Mouse (Mus musculus): ENCODE results near the gene Wwc1.

Gene Wwc1

GRCm38 (mm10) chr11:35933402-35934085, 46.8 kb downstream of the Wwc1 start:
- no peak for DNase-seq (ENCODE audit: low spot score)

- no peak for DNase-seq (ENCODE audit: low spot score)
Measured at GRCm38 (mm10) chr11:35932121-35932885, 48.0 kb downstream of the Wwc1 start.

- no peak for DNase-seq (ENCODE audit: low spot score)
Measured at GRCm38 (mm10) chr11:35930511-35931060, 49.7 kb downstream of the Wwc1 start.

GRCm38 (mm10) chr11:35928453-35928852, 51.9 kb downstream of the Wwc1 start:
- no peak for DNase-seq (ENCODE audit: low spot score)

- no peak for DNase-seq (ENCODE audit: low spot score)
Measured at GRCm38 (mm10) chr11:35927309-35927708, 53.0 kb downstream of the Wwc1 start.

- DNase-seq (ENCODE audit: low spot score): no peak
Measured at GRCm38 (mm10) chr11:35925592-35925991, 54.7 kb downstream of the Wwc1 start.

GRCm38 (mm10) chr11:35922205-35922873, 58.0 kb downstream of the Wwc1 start:
- DNase-seq (ENCODE audit: low spot score): no peak

- DNase-seq (ENCODE audit: low spot score): no peak
Measured at GRCm38 (mm10) chr11:35920776-35921175, 59.6 kb downstream of the Wwc1 start.

- no peak for DNase-seq (ENCODE audit: low spot score)
Measured at GRCm38 (mm10) chr11:35919856-35920503, 60.3 kb downstream of the Wwc1 start.

GRCm38 (mm10) chr11:35919383-35919782, 60.9 kb downstream of the Wwc1 start:
- DNase-seq (ENCODE audit: low spot score): no peak

- no peak for DNase-seq (ENCODE audit: low spot score)
Measured at GRCm38 (mm10) chr11:35916466-35917185, 63.7 kb downstream of the Wwc1 start.

GRCm38 (mm10) chr11:35915546-35915945, 64.8 kb downstream of the Wwc1 start:
- DNase-seq (ENCODE audit: low spot score): no peak

GRCm38 (mm10) chr11:35913418-35914044, 66.8 kb downstream of the Wwc1 start:
- no peak for DNase-seq (ENCODE audit: low spot score)

GRCm38 (mm10) chr11:35904955-35905550, 75.3 kb downstream of the Wwc1 start:
- no peak for DNase-seq (ENCODE audit: low spot score)

- no peak for DNase-seq (ENCODE audit: low spot score)
Measured at GRCm38 (mm10) chr11:35903079-35903478, 77.2 kb downstream of the Wwc1 start.

- DNase-seq (ENCODE audit: low spot score): no peak
Measured at GRCm38 (mm10) chr11:35899946-35900345, 80.4 kb downstream of the Wwc1 start.

- DNase-seq (ENCODE audit: low spot score): no peak
Measured at GRCm38 (mm10) chr11:35893454-35893853, 86.9 kb downstream of the Wwc1 start.

GRCm38 (mm10) chr11:35893018-35893421, 87.3 kb downstream of the Wwc1 start:
- DNase-seq (ENCODE audit: low spot score): no peak

GRCm38 (mm10) chr11:35892293-35892692, 88.0 kb downstream of the Wwc1 start:
- no peak for DNase-seq (ENCODE audit: low spot score)

GRCm38 (mm10) chr11:35888790-35889189, 91.5 kb downstream of the Wwc1 start:
- DNase-seq (ENCODE audit: low spot score): no peak

- DNase-seq (ENCODE audit: low spot score): no peak
Measured at GRCm38 (mm10) chr11:35882777-35883176, 97.5 kb downstream of the Wwc1 start.
